Mouse (Mus musculus): ENCODE results near the gene Slc17a5.

DNA sequence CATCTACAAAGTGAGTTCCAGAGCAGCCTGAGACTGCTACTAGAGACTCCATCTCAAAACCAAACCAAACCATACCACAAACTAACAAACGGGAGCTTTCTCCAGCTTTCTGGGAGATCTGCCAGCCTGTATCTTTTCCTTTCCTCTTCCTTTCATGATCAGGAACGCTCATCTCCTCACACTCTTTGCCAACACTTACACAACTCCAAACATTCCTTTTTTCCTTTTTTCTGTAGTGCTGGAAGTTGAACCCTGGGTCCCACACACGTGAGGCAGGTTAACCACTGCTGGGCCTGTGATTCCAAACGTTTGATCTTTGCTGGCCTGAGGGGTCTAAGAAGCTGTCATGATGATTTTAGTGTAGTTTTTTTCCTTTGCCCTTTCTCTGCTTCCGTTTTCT, 56.0 kb downstream of the Slc17a5 start:
- TF ChIP-seq CTCF (IDR thresholded peaks at IDR 0.05; ENCODE audit: borderline replicate concordance, extremely low read depth, insufficient read depth, insufficient read length) (no peak), POLR2A (IDR thresholded peaks at IDR 0.05; ENCODE audit: borderline replicate concordance, extremely low read depth, insufficient read depth, insufficient read length, poor library complexity, severe bottlenecking) (no peak)

Data from brain, embryonic 14.5 days (tissue).